Mouse (Mus musculus) forebrain, embryonic 11.5 days (tissue): ENCODE measurements around the gene Atp1a4. TPM values are rescaled to one million over a fixed set of nuclear protein-coding genes. Genes with fewer than 3 reads are reported as not detected.
A peak's percentile ranks its signal among the peaks of the same experiment; 100 is the strongest.

ENCODE experiments used
- ATAC-seq: fragments of 200-750 bp; cut with Nextera tagmentation; replicated peaks from 2 replicates; pipeline ENCODE4 v1.8.0; 2017; ENCODE audit warnings: moderate TSS enrichment; ENCODE audit not compliant: low FRiP score
- DNase-seq: peaks from one replicate; pipeline ENCODE4 v3.0.0-alpha.2; 2017; ENCODE audit warnings: low spot score
- H3K27ac ChIP-seq: fragments of 300-500 bp; sonication (generic); 2 replicates; pipeline ENCODE4 v1.5.1; 2014; ENCODE audit warnings: low read depth, low read length
- H3K27me3 ChIP-seq: fragments of 300-500 bp; sonication (generic); 2 replicates; pipeline ENCODE4 v1.6.1; 2014; ENCODE audit warnings: mild to moderate bottlenecking, low read length, mixed read lengths; ENCODE audit not compliant: control insufficient read depth, insufficient read depth
- H3K36me3 ChIP-seq: fragments of 300-500 bp; sonication (generic); 2 replicates; pipeline ENCODE4 v1.6.1; 2014; ENCODE audit warnings: mild to moderate bottlenecking, low read length, moderate library complexity, mixed read lengths; ENCODE audit not compliant: control insufficient read depth, insufficient read depth
- H3K4me1 ChIP-seq: fragments of 300-500 bp; sonication (generic); replicated peaks from 2 replicates; pipeline ENCODE4 v1.6.1; 2014; ENCODE audit warnings: low read length, mixed read lengths; ENCODE audit not compliant: control insufficient read depth, insufficient read depth
- H3K4me2 ChIP-seq: fragments of 300-500 bp; sonication (generic); 2 replicates; pipeline ENCODE4 v1.6.1; 2014; ENCODE audit warnings: low read depth, mild to moderate bottlenecking, low read length, moderate library complexity, mixed read lengths; ENCODE audit not compliant: severe bottlenecking
- H3K4me3 ChIP-seq: fragments of 300-500 bp; sonication (generic); 2 replicates; pipeline ENCODE4 v1.5.1; 2014; ENCODE audit warnings: low read depth, low read length
- H3K9ac ChIP-seq: fragments of 300-500 bp; sonication (generic); 2 replicates; pipeline ENCODE4 v1.6.1; 2014; ENCODE audit warnings: low read length
- H3K9me3 ChIP-seq: fragments of 300-500 bp; sonication (generic); 2 replicates; pipeline ENCODE4 v1.6.1; 2016; ENCODE audit warnings: low read length, mixed read lengths; ENCODE audit not compliant: control insufficient read depth
- WGBS: fragments of 180-500 bp; shearing (Covaris S2); extraction: QIAGEN DNeasy Blood & Tissue Kit; methylation state at CpG from one replicate; pipeline ENCODE4 v1.1.7; 2014; 5-methylcytosine and 5-hydroxymethylcytosine counted together
- polyA plus RNA-seq: library from polyadenylated mRNA; unstranded; fragments of >200 nt; fragmentation: Nextera tagmentation; extraction: Ambion mirVana; gene quantifications from 2 replicates; pipeline ENCODE4 v1.2.1, GENCODE M21; 2014

Atp1a4 gene
- polyA plus RNA-seq, 1 experiment from 2014 or later = not detected

GRCm38 (mm10) chr1:172186401-172187289, 71.6 kb downstream of the Atp1a4 start:
- 94% methylated on average over 10 of the region's 10 CpGs for whole genome bisulfite sequencing
- no peaks in the 10 kb centered on the region for H3K4me1 ChIP-seq
- ATAC-seq (0 out of 2 replicates have a peak, but pooled peaks have one; percentile 27), DNase-seq (no peak)
- no peak overlapping the region for H3K9ac ChIP-seq
- H3K27me3 ChIP-seq = no peaks in the 10 kb centered on the region
- no peak overlapping the region for H3K27ac ChIP-seq
- no peak overlapping the region for H3K4me2 ChIP-seq
- no peak overlapping the region for H3K4me3 ChIP-seq
- H3K9me3 ChIP-seq = no peaks in the 10 kb centered on the region
- peaks cover 8% of the 10 kb centered on the region for H3K36me3 ChIP-seq

GRCm38 (mm10) chr1:172183915-172184314, 74.3 kb downstream of the Atp1a4 start:
- Histone ChIP-seq H3K9ac (no peak overlapping the region), H3K27me3 (no peaks in the 10 kb centered on the region), H3K4me1 (no peaks in the 10 kb centered on the region), H3K27ac (no peak overlapping the region), H3K4me3 (no peak overlapping the region), H3K9me3 (no peaks in the 10 kb centered on the region), H3K4me2 (no peak overlapping the region), H3K36me3 (peaks cover 4% of the 10 kb centered on the region)
- ATAC-seq = no peak
- no peak for DNase-seq

GRCm38 (mm10) chr1:172183056-172183455, 75.2 kb downstream of the Atp1a4 start:
- H3K4me3 ChIP-seq = no peak overlapping the region
- no peaks in the 10 kb centered on the region for H3K4me1 ChIP-seq
- 98% methylated on average over 6 of the region's 6 CpGs for WGBS
- H3K9me3 ChIP-seq = no peaks in the 10 kb centered on the region
- no peak overlapping the region for H3K4me2 ChIP-seq
- peaks cover 4% of the 10 kb centered on the region for H3K36me3 ChIP-seq
- H3K9ac ChIP-seq = no peak overlapping the region
- ATAC-seq (no peak), DNase-seq (no peak)
- H3K27me3 ChIP-seq = no peaks in the 10 kb centered on the region
- no peak overlapping the region for H3K27ac ChIP-seq

GRCm38 (mm10) chr1:172181777-172182176, 76.4 kb downstream of the Atp1a4 start:
- no peak for DNase-seq
- WGBS = 91% methylated on average over 3 of the region's 3 CpGs
- H3K27me3 ChIP-seq = no peaks in the 10 kb centered on the region
- no peaks in the 10 kb centered on the region for H3K9me3 ChIP-seq
- H3K36me3 ChIP-seq = peaks cover under 1% of the 10 kb centered on the region
- H3K4me1 ChIP-seq = no peaks in the 10 kb centered on the region
- no peak overlapping the region for H3K4me2 ChIP-seq
- H3K4me3 ChIP-seq = no peak overlapping the region
- no peak overlapping the region for H3K27ac ChIP-seq
- ATAC-seq = no peak
- H3K9ac ChIP-seq = no peak overlapping the region

GRCm38 (mm10) chr1:172180881-172181280, 77.3 kb downstream of the Atp1a4 start:
- no peaks in the 10 kb centered on the region for H3K4me1 ChIP-seq
- 89% methylated on average over 4 of the region's 4 CpGs for WGBS
- no peak for DNase-seq

GRCm38 (mm10) chr1:172179102-172179501, 79.1 kb downstream of the Atp1a4 start:
- DNase-seq (no peak), ATAC-seq (no peak)
- H3K4me3 ChIP-seq = no peak overlapping the region
- H3K9me3 ChIP-seq = no peaks in the 10 kb centered on the region
- no peak overlapping the region for H3K27ac ChIP-seq
- H3K36me3 ChIP-seq = peaks cover 3% of the 10 kb centered on the region; the same call in 1 of the 2 replicates
- no peaks in the 10 kb centered on the region for H3K27me3 ChIP-seq
- no peak overlapping the region for H3K4me2 ChIP-seq
- H3K9ac ChIP-seq = no peak overlapping the region
- WGBS = 85% methylated on average over 7 of the region's 7 CpGs
- no peaks in the 10 kb centered on the region for H3K4me1 ChIP-seq

More at GRCm38 (mm10) chr1:172180881-172181280, 77.3 kb downstream of the Atp1a4 start:
- Histone ChIP-seq H3K9ac (no peak overlapping the region), H3K4me3 (no peak overlapping the region), H3K27me3 (no peaks in the 10 kb centered on the region), H3K27ac (no peak overlapping the region), H3K4me2 (no peak overlapping the region), H3K9me3 (no peaks in the 10 kb centered on the region), H3K36me3 (no peaks in the 10 kb centered on the region; the same call in 1 of the 2 replicates)
- ATAC-seq = no peak

- no peak for ATAC-seq
- no peaks in the 10 kb centered on the region for H3K27me3 ChIP-seq
- H3K4me3 ChIP-seq = no peak overlapping the region
- WGBS = 90% methylated on average over 7 of the region's 7 CpGs
- no peaks in the 10 kb centered on the region for H3K9me3 ChIP-seq
- peaks cover 7% of the 10 kb centered on the region; the same call in 1 of the 2 replicates for H3K36me3 ChIP-seq
- no peak overlapping the region for H3K27ac ChIP-seq
- no peak for DNase-seq
- H3K4me1 ChIP-seq = no peaks in the 10 kb centered on the region
- H3K9ac ChIP-seq = no peak overlapping the region
- H3K4me2 ChIP-seq = no peak overlapping the region
Measured at GRCm38 (mm10) chr1:172177791-172178190, 80.4 kb downstream of the Atp1a4 start.
